Mouse (Mus musculus) heart, adult 18-20 months (tissue): ENCODE data around the gene Gm11733. TPM values are rescaled to one million over a fixed set of nuclear protein-coding genes. Genes with fewer than 3 reads are reported as not detected.

ENCODE experiments used
- DNase-seq, 2 experiments: peaks; one replicate each; pipeline ENCODE4 v3.0.0; 2021 to 2022; ENCODE audit warnings: mixed read lengths in 1 of 2
- total RNA-seq, 2 experiments: library from RNA; stranded (reverse); gene quantifications; 2 replicates each; pipeline ENCODE4 v1.2.3; 2021

Gene Gm11733
- total RNA-seq, 2 experiments from 2014 or later: not detected

- DNase-seq: peak; percentile 28 to 38
Measured at GRCm38 (mm10) chr11:117535491-117536304, 51.5 kb downstream of the Gm11733 start.

GRCm38 (mm10) chr11:117536586-117536985 is 52.4 kb downstream of the Gm11733 start:
- DNase-seq: peak; percentile 63 to 83

Other genes starting within 250 kb of the Gm11733 start
- 10 to 100 TPM; 28.1 to 32.0 TPM for gene Tnrc6c, start 169.9 kb downstream of the Gm11733 start, total RNA-seq